19 mouse cellular contexts compared by ENCODE assay signal in the genomic region with DNA sequence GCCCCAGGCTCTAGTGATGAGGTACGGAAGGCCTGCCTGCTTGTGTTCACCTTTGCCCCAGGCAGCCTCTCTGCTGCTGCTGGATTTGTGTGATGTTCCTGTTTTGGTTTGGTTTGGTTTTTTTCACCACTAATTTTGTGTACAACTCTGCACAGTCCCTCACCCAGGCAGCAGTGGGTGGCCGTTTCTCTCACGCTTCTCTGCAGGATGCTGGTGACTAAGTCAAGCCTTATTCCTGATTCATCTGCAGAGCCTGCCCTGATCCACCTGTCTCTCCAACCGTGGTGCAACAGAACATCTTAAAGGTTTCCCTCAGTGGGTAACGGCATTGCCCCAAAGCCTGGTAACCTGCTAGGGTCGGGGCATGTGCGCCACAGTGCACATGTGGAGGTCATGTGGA.
"Had no signal": no experiment of that assay in that cellular context is flagged by ENCODE, and none has a peak within 500 bp of the region (broad histone marks: within the 10 kb centered on the region; RNA-seq: fewer than 3 reads in every experiment).

No protein-coding gene starts in this region.

- H3K4me1 ChIP-seq: limb, embryonic 12.5 days; limb, embryonic 15.5 days; midbrain, embryonic 12.5 days; midbrain, embryonic 15.5 days; neural tube, embryonic 12.5 days; neural tube, embryonic 15.5 days had no signal

- H3K27me3 ChIP-seq: limb, embryonic 12.5 days; limb, embryonic 15.5 days; liver, embryonic 15.5 days; midbrain, embryonic 12.5 days; midbrain, embryonic 15.5 days; neural tube, embryonic 12.5 days; neural tube, embryonic 15.5 days had no signal

- H3K36me3 ChIP-seq: liver, embryonic 15.5 days; midbrain, embryonic 15.5 days; neural tube, embryonic 12.5 days had no signal

- H3K27ac ChIP-seq: kidney, postnatal 0 days; layer of hippocampus, adult 2 months; limb, embryonic 12.5 days; limb, embryonic 15.5 days; liver, embryonic 15.5 days; macrophage; midbrain, embryonic 12.5 days; midbrain, embryonic 15.5 days; neural tube, embryonic 12.5 days; neural tube, embryonic 15.5 days had no signal

- H3K9me3 ChIP-seq: limb, embryonic 12.5 days; limb, embryonic 15.5 days; liver, embryonic 15.5 days; midbrain, embryonic 12.5 days; midbrain, embryonic 15.5 days; neural tube, embryonic 12.5 days; neural tube, embryonic 15.5 days had no signal

- H3K4me3 ChIP-seq: layer of hippocampus, adult 2 months; limb, embryonic 12.5 days; limb, embryonic 15.5 days; liver, embryonic 15.5 days; midbrain, embryonic 12.5 days; midbrain, embryonic 15.5 days; neural tube, embryonic 12.5 days; neural tube, embryonic 15.5 days had no signal

- H3K4me2 ChIP-seq: limb, embryonic 12.5 days; limb, embryonic 15.5 days; liver, embryonic 15.5 days; lung, embryonic 14.5 days; midbrain, embryonic 12.5 days; midbrain, embryonic 15.5 days; neural tube, embryonic 12.5 days; neural tube, embryonic 15.5 days had no signal

- ATAC-seq: intestine, postnatal 0 days; lung, postnatal 0 days; midbrain, embryonic 15.5 days had no signal

- DNase-seq: kidney, adult 2 months; kidney, postnatal 25 days; layer of hippocampus, adult 9-11 months; left cerebral cortex, postnatal 4 days; lung, embryonic 14.5 days; thymus, adult 18-20 months; thymus, postnatal 36 days had no signal

- H3K9ac ChIP-seq: limb, embryonic 12.5 days; limb, embryonic 15.5 days; liver, embryonic 15.5 days; lung, embryonic 14.5 days; midbrain, embryonic 12.5 days; midbrain, embryonic 15.5 days; neural tube, embryonic 12.5 days; neural tube, embryonic 15.5 days had no signal
